15 mouse cellular contexts compared by ENCODE assay signal in the genomic region with DNA sequence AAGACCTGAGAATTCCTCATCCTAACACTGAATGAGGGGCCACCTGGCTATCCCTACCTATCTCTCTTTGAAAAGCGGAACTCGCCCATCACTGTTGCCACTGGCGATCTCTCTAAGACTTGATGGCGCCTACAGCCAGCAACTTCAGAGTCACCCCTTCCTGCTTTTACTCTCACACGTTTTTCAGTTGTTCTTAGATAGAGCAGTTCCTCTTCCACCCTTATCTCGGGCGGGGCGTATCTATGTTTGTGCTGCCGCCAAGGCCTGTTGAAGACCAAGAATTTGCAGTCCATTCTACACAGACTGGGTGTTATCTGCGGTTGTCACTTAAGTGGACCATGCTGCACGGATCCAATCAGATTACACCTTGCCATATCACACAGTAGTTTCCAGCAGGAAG.
DNase-seq lines count a peak whose midpoint lies in the region; ATAC-seq and TF ChIP-seq lines count a peak whose summit lies in the region.
"Had no signal": no experiment of that assay in that cellular context is flagged by ENCODE, and none has a peak within 500 bp of the region (broad histone marks: within the 10 kb centered on the region; RNA-seq: fewer than 3 reads in every experiment).

No protein-coding gene starts in this region.

- H3K27me3 ChIP-seq in lung, embryonic 14.5 days (ENCODE audit: insufficient read depth, low read length) = no peaks in the 10 kb centered on the region
- no peaks in the 10 kb centered on the region for H3K27me3 ChIP-seq in MEL (ENCODE audit: control insufficient read depth in 1 of 2, insufficient read depth in 2 of 2, low read length in 2 of 2)
- H3K27me3 ChIP-seq in heart, embryonic 15.5 days = no peaks in the 10 kb centered on the region
- no peaks in the 10 kb centered on the region for H3K27me3 ChIP-seq in liver, embryonic 15.5 days
- no peaks in the 10 kb centered on the region for H3K27me3 ChIP-seq in hindbrain, postnatal 0 days (ENCODE audit: insufficient read depth, low read length)
- H3K27me3 ChIP-seq: forebrain, embryonic 12.5 days had no signal

- H3K36me3 ChIP-seq in lung, embryonic 14.5 days (ENCODE audit: insufficient read depth) = 0 out of 2 replicates have a peak, but pooled peaks cover 8% of the 10 kb centered on the region
- H3K36me3 ChIP-seq in MEL (ENCODE audit: control insufficient read depth in 1 of 2, insufficient read depth in 2 of 2, low read length in 2 of 2) = peaks cover 0 to 20% of the 10 kb centered on the region in 2 experiments; a peak in 2 of 4 replicates
- peaks cover 4% of the 10 kb centered on the region for H3K36me3 ChIP-seq in heart, embryonic 15.5 days
- H3K36me3 ChIP-seq in liver, embryonic 15.5 days (replicated peaks) = no peaks in the 10 kb centered on the region
- H3K36me3 ChIP-seq in hindbrain, postnatal 0 days (ENCODE audit: insufficient read depth, low read length) = no peaks in the 10 kb centered on the region
- H3K36me3 ChIP-seq: forebrain, embryonic 12.5 days; midbrain, embryonic 10.5 days had no signal

- 0 out of 4 replicates have a peak, but pooled peaks of 1 of the 2 experiments have one; percentile 16 for TF ChIP-seq POLR2A in MEL (IDR thresholded peaks at IDR 0.05; ENCODE audit: control insufficient read depth in 1 of 2, insufficient read depth in 1 of 2, low read depth in 1 of 2, low read length in 2 of 2, poor library complexity in 1 of 2)

- no peak overlapping the region; the same call in 1 of the 2 replicates for H3K9ac ChIP-seq in lung, embryonic 14.5 days
- peak overlapping the region; percentile 26 for H3K9ac ChIP-seq in MEL (ENCODE audit: control insufficient read depth, low read depth, low read length, poor library complexity, severe bottlenecking)
- no peak overlapping the region for H3K9ac ChIP-seq in heart, embryonic 15.5 days
- H3K9ac ChIP-seq in liver, embryonic 15.5 days = no peak overlapping the region
- H3K9ac ChIP-seq in hindbrain, postnatal 0 days (replicated peaks; ENCODE audit: low read length) = no peak overlapping the region
- H3K9ac ChIP-seq: forebrain, embryonic 12.5 days; hindbrain, embryonic 14.5 days had no signal

- H3K9me3 ChIP-seq in lung, embryonic 14.5 days (ENCODE audit: low read depth, low read length) = no peaks in the 10 kb centered on the region
- no peaks in the 10 kb centered on the region for H3K9me3 ChIP-seq in MEL (replicated peaks; ENCODE audit: insufficient read depth, low read length)
- no peaks in the 10 kb centered on the region for H3K9me3 ChIP-seq in heart, embryonic 15.5 days (replicated peaks)
- no peaks in the 10 kb centered on the region for H3K9me3 ChIP-seq in liver, embryonic 15.5 days (replicated peaks)
- no peaks in the 10 kb centered on the region for H3K9me3 ChIP-seq in hindbrain, postnatal 0 days (ENCODE audit: low read length)
- H3K9me3 ChIP-seq: forebrain, embryonic 12.5 days; midbrain, embryonic 10.5 days had no signal

- H3K4me1 ChIP-seq in lung, embryonic 14.5 days (ENCODE audit: insufficient read depth) = 0 out of 2 replicates have a peak, but pooled peaks cover 4% of the 10 kb centered on the region
- peaks cover 12 to 36% of the 10 kb centered on the region in 2 experiments for H3K4me1 ChIP-seq in MEL (ENCODE audit: control insufficient read depth in 1 of 2, insufficient read depth in 2 of 2, low read length in 2 of 2)
- H3K4me1 ChIP-seq in heart, embryonic 15.5 days (replicated peaks) = peaks cover 29% of the 10 kb centered on the region
- peaks cover 20% of the 10 kb centered on the region for H3K4me1 ChIP-seq in liver, embryonic 15.5 days (replicated peaks)
- no peaks in the 10 kb centered on the region for H3K4me1 ChIP-seq in hindbrain, postnatal 0 days (ENCODE audit: insufficient read depth, low read length)
- H3K4me1 ChIP-seq: forebrain, embryonic 12.5 days; midbrain, embryonic 10.5 days had no signal

- no peak overlapping the region for H3K4me3 ChIP-seq in lung, embryonic 14.5 days (ENCODE audit: low read depth, low read length)
- peak overlapping the region; percentile 11 to 20; a peak in 3 of 4 replicates for H3K4me3 ChIP-seq in MEL (ENCODE audit: control insufficient read depth in 1 of 2, insufficient read depth in 1 of 2, low read depth in 2 of 2, low read length in 2 of 2)
- no peak overlapping the region for H3K4me3 ChIP-seq in heart, embryonic 15.5 days
- no peak overlapping the region for H3K4me3 ChIP-seq in liver, embryonic 15.5 days (replicated peaks)
- H3K4me3 ChIP-seq in hindbrain, postnatal 0 days (ENCODE audit: low read length) = no peak overlapping the region
- H3K4me3 ChIP-seq: forebrain, embryonic 12.5 days; left cerebral cortex, adult 2 months; midbrain, embryonic 10.5 days; myocyte had no signal

- no peak overlapping the region for H3K4me2 ChIP-seq in lung, embryonic 14.5 days
- H3K4me2 ChIP-seq in heart, embryonic 15.5 days = no peak overlapping the region; the same call in 1 of the 2 replicates
- H3K4me2 ChIP-seq in liver, embryonic 15.5 days = peak overlapping the region; percentile 26; the same call in 1 of the 2 replicates
- H3K4me2 ChIP-seq in hindbrain, postnatal 0 days (ENCODE audit: low read depth, low read length) = no peak overlapping the region
- H3K4me2 ChIP-seq: forebrain, embryonic 12.5 days; hindbrain, embryonic 14.5 days had no signal

- no peak for TF ChIP-seq CTCF in lung, embryonic 14.5 days (IDR thresholded peaks at IDR 0.05; ENCODE audit: low read depth)
- no peak for TF ChIP-seq CTCF in MEL (IDR thresholded peaks at IDR 0.05 in 2 of 3, conservative IDR thresholded peaks at IDR 0.05 in 1 of 3; ENCODE audit: control insufficient read depth in 1 of 3, insufficient read depth in 1 of 3, low read depth in 2 of 3, low read length in 3 of 3, poor library complexity in 1 of 3, severe bottlenecking in 1 of 3)
- no peak for TF ChIP-seq CTCF in hindbrain, postnatal 0 days (IDR thresholded peaks at IDR 0.05; ENCODE audit: low read depth)

- no peaks in the 10 kb centered on the region for H3K79me2 ChIP-seq in MEL (ENCODE audit: control insufficient read depth, insufficient read depth, low read length, poor library complexity)

- peak; percentile 92 to 96 for TF ChIP-seq EP300 in MEL (IDR thresholded peaks at IDR 0.05; ENCODE audit: low read depth in 1 of 2, low read length in 2 of 2)

- WGBS in lung, embryonic 14.5 days = 48% methylated on average over 11 of the region's 11 CpGs
- WGBS in heart, embryonic 15.5 days = 22% methylated on average over 11 of the region's 11 CpGs
- 10% methylated on average over 11 of the region's 11 CpGs for WGBS in liver, embryonic 15.5 days (ENCODE audit: insufficient replicate concordance)
- 91% methylated on average over 11 of the region's 11 CpGs for WGBS in hindbrain, postnatal 0 days

- H3K27ac ChIP-seq in lung, embryonic 14.5 days (ENCODE audit: low read depth) = no peak overlapping the region
- peak overlapping the region; percentile 82 for H3K27ac ChIP-seq in MEL (ENCODE audit: control insufficient read depth, low read depth, low read length)
- 0 out of 2 replicates have a peak overlapping the region, but pooled peaks have one; percentile 31 for H3K27ac ChIP-seq in heart, embryonic 15.5 days
- no peak overlapping the region for H3K27ac ChIP-seq in liver, embryonic 15.5 days (replicated peaks)
- H3K27ac ChIP-seq in hindbrain, postnatal 0 days = no peak overlapping the region
- H3K27ac ChIP-seq: forebrain, embryonic 12.5 days; hindbrain, embryonic 14.5 days; left cerebral cortex, adult 2 months; midbrain, embryonic 10.5 days had no signal

- peak; percentile 60; the same call in 1 of the 2 replicates for ATAC-seq in lung, embryonic 14.5 days (ENCODE audit: insufficient read depth)
- peak; percentile 86 for ATAC-seq in heart, embryonic 15.5 days (replicated peaks; ENCODE audit: insufficient number of reproducible peaks, insufficient read depth, low FRiP score, low read depth)
- ATAC-seq in liver, embryonic 15.5 days (ENCODE audit: insufficient read depth) = peak; percentile 80
- no peak for ATAC-seq in hindbrain, postnatal 0 days

- DNase-seq in lung, embryonic 14.5 days = peak; percentile 13
- no peak for DNase-seq in lung, postnatal 25 days (ENCODE audit: low spot score)
- peak; percentile 94 for DNase-seq in MEL (ENCODE audit: low read depth, low spot score)
- no peak for DNase-seq in kidney, postnatal 25 days
- DNase-seq in hindbrain, postnatal 0 days (ENCODE audit: low spot score) = no peak
- no peak for DNase-seq in frontal cortex, postnatal 25 days (ENCODE audit: low spot score in 2 of 2)
- DNase-seq: cerebellum, adult 11-12 months; kidney, adult 9 months had no signal

- no peak for TF ChIP-seq RAD21 in MEL (IDR thresholded peaks at IDR 0.05; ENCODE audit: low read depth, low read length)

TF ChIP-seq in MEL, 35 proteins besides CTCF, POLR2A, EP300 and RAD21 (continues in another document):
- TF ChIP-seq MEF2A (IDR thresholded peaks at IDR 0.05; ENCODE audit: extremely low read depth, insufficient replicate concordance, low read depth, low read length, poor library complexity, severe bottlenecking) (no peak), MYB (IDR thresholded peaks at IDR 0.05; ENCODE audit: low read depth, low read length) (peak; percentile 82), BHLHE40 (IDR thresholded peaks at IDR 0.05; ENCODE audit: borderline replicate concordance, low read depth, low read length) (peak; percentile 94), MAX (IDR thresholded peaks at IDR 0.05; ENCODE audit: low read length) (peak; percentile 67), ELF1 (IDR thresholded peaks at IDR 0.05; ENCODE audit: low read depth, low read length) (peak; percentile 63), HCFC1 (IDR thresholded peaks at IDR 0.05; ENCODE audit: low read depth, low read length) (peak; percentile 52; the same call in 1 of the 2 replicates), ETS1 (IDR thresholded peaks at IDR 0.05; ENCODE audit: low read depth, low read length) (peak; percentile 93), GABPA (IDR thresholded peaks at IDR 0.05; ENCODE audit: low read depth, low read length) (0 out of 2 replicates have a peak, but pooled peaks have one; percentile 39), MYC (IDR thresholded peaks at IDR 0.05; ENCODE audit: low read depth, low read length) (peak; percentile 81), ZKSCAN1 (IDR thresholded peaks at IDR 0.05; ENCODE audit: low read depth, low read length) (no peak), TAL1 (IDR thresholded peaks at IDR 0.05; ENCODE audit: low read length) (peak; percentile 42), ZNF384 (IDR thresholded peaks at IDR 0.05; ENCODE audit: low read depth, low read length) (no peak), SMC3 (IDR thresholded peaks at IDR 0.05; ENCODE audit: low read depth, low read length) (0 out of 2 replicates have a peak, but pooled peaks have one; percentile 5), KAT2A (conservative IDR thresholded peaks at IDR 0.05; ENCODE audit: low read depth, low read length) (no peak; the same call in 1 of the 2 replicates), NRF1 (IDR thresholded peaks at IDR 0.05; ENCODE audit: insufficient read depth, low read depth, low read length, poor library complexity, severe bottlenecking) (no peak), USF2 (IDR thresholded peaks at IDR 0.05; ENCODE audit: borderline replicate concordance in 1 of 2, insufficient read depth in 1 of 2, low read depth in 1 of 2, low read length in 2 of 2) (no peak), POLR2AphosphoS5 (IDR thresholded peaks at IDR 0.05; ENCODE audit: borderline replicate concordance, low read depth, low read length) (no peak)

Comparison
In these comparisons a context has a peak if more than half of its experiments do, and no peak if none do; other contexts are left out.
1. DNase-seq: peak in lung, embryonic 14.5 days (single experiment) and MEL (single experiment); none in lung, postnatal 25 days (single experiment), kidney, postnatal 25 days (0 of 2), hindbrain, postnatal 0 days (single experiment) and frontal cortex, postnatal 25 days (0 of 2).
2. H3K27ac ChIP-seq: peak in MEL (single experiment) and heart, embryonic 15.5 days (single experiment); none in lung, embryonic 14.5 days (single experiment), liver, embryonic 15.5 days (single experiment) and hindbrain, postnatal 0 days (single experiment).
3. H3K4me3 ChIP-seq: peak in MEL (2 of 2); none in lung, embryonic 14.5 days (single experiment), heart, embryonic 15.5 days (single experiment), liver, embryonic 15.5 days (single experiment) and hindbrain, postnatal 0 days (single experiment).